32 mouse cellular contexts compared by ENCODE assay signal in the genomic region with DNA sequence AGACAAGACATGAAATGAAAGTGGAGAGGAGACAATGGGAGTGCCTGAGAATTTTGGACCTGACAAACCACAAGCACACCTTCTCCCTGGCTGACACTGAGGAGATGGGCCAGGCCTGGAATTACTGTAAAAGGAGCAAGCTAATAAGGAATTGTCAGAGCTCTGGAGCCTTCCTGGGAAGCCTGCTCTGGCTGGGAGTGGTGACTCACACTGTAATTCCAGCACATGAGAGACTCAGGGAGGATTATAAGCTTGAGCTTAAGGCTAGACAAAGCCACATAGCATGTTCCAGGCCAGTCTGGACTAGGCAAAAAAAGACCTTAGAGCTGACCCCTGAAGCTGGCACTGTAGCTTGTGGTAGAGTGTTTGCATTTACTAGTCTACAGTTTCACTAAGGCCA. TPM values are rescaled to one million over a fixed set of nuclear protein-coding genes. Genes with fewer than 3 reads are reported as not detected.
"Had no signal": no experiment of that assay in that cellular context is flagged by ENCODE, and none has a peak within 500 bp of the region (broad histone marks: within the 10 kb centered on the region; RNA-seq: fewer than 3 reads in every experiment).

No protein-coding gene starts in this region.

- DNase-seq: gastrocnemius, adult 2 months; gastrocnemius, postnatal 10 days; gastrocnemius, postnatal 25 days; heart, adult 2 months; heart, postnatal 14 days; heart, postnatal 4 days; kidney, adult 18-20 months; kidney, adult 8-10 months; kidney, postnatal 10 days; kidney, postnatal 36 days; liver; liver, embryonic 13.5 days had no signal

- H3K27me3 ChIP-seq: heart, embryonic 13.5 days; heart, embryonic 15.5 days; hindbrain, embryonic 12.5 days; intestine, embryonic 15.5 days; limb, embryonic 12.5 days; liver, embryonic 13.5 days; liver, embryonic 15.5 days had no signal

- H3K27ac ChIP-seq: gastrocnemius, adult 2 months; heart, adult 2 months; heart, embryonic 13.5 days; heart, embryonic 15.5 days; hindbrain, embryonic 10.5 days; hindbrain, embryonic 12.5 days; hindbrain, embryonic 14.5 days; intestine, embryonic 15.5 days; left cerebral cortex, adult 2 months; limb, embryonic 10.5 days; limb, embryonic 12.5 days; liver, embryonic 13.5 days; liver, embryonic 15.5 days had no signal

- H3K4me1 ChIP-seq: heart, embryonic 13.5 days; heart, embryonic 15.5 days; intestine, embryonic 15.5 days; liver, embryonic 13.5 days; liver, embryonic 15.5 days had no signal

- H3K36me3 ChIP-seq: heart, embryonic 13.5 days; heart, embryonic 15.5 days; hindbrain, embryonic 10.5 days; hindbrain, embryonic 12.5 days; intestine, embryonic 15.5 days; limb, embryonic 10.5 days; limb, embryonic 12.5 days; liver, embryonic 13.5 days; liver, embryonic 15.5 days had no signal

- ATAC-seq: hindbrain, embryonic 16.5 days; inflammation-experienced regulatory T-cells, adult 6 months; intestine, embryonic 15.5 days; intestine, postnatal 0 days had no signal

- H3K9ac ChIP-seq: heart, embryonic 13.5 days; heart, embryonic 15.5 days; hindbrain, embryonic 12.5 days; hindbrain, embryonic 14.5 days; intestine, embryonic 15.5 days; limb, embryonic 12.5 days; liver, embryonic 13.5 days; liver, embryonic 15.5 days had no signal

- H3K4me2 ChIP-seq: heart, embryonic 11.5 days; heart, embryonic 13.5 days; heart, embryonic 15.5 days; hindbrain, embryonic 12.5 days; hindbrain, embryonic 14.5 days; intestine, embryonic 15.5 days; limb, embryonic 12.5 days; liver, embryonic 11.5 days; liver, embryonic 13.5 days; liver, embryonic 15.5 days had no signal

- H3K9me3 ChIP-seq: heart, embryonic 13.5 days; heart, embryonic 15.5 days; hindbrain, embryonic 10.5 days; hindbrain, embryonic 12.5 days; intestine, embryonic 15.5 days; limb, embryonic 10.5 days; limb, embryonic 12.5 days; liver, embryonic 13.5 days; liver, embryonic 15.5 days had no signal

- H3K4me3 ChIP-seq: gastrocnemius, adult 2 months; heart, adult 2 months; heart, embryonic 13.5 days; heart, embryonic 15.5 days; hindbrain, embryonic 10.5 days; hindbrain, embryonic 12.5 days; intestine, embryonic 15.5 days; left cerebral cortex, adult 2 months; limb, embryonic 10.5 days; limb, embryonic 12.5 days; liver, embryonic 13.5 days; liver, embryonic 15.5 days had no signal

RNA-seq across cellular contexts. Expression of a gene that starts 24.6 kb away (rescaled TPM):
- polyA plus RNA-seq: heart, embryonic 11.5 days; heart, embryonic 13.5 days; heart, embryonic 15.5 days; heart, postnatal 0 days; hindbrain, embryonic 10.5 days; hindbrain, embryonic 14.5 days; hindbrain, embryonic 16.5 days; inflammation-experienced regulatory T-cells, adult 6 months; intestine, embryonic 15.5 days; intestine, postnatal 0 days; kidney, embryonic 14.5 days; kidney, embryonic 16.5 days; large intestine, adult 2 months; limb, embryonic 10.5 days; limb, embryonic 12.5 days; limb, embryonic 14.5 days; liver, embryonic 11.5 days; liver, embryonic 13.5 days had no signal
